In the genomic region with DNA sequence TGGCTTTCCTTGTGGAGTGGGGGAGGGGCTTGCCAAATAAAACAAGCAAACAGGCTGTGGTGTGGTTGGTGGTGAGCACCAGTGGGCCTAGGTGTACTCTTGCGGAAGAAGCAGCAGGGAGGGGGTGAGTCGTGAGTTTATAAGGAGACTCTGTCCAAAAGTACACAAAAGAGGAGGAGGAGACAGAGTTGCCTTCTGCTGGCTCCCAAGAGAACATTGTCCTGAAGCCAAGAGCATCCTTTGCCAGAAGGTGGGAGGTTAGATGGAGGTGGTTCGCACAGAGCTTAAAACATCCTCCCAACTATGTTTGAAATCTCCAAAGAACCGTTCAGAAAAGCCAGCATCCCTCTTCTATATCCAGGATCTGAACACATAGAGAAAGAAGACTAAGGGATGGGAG, we compare ENCODE assay signal across 9 mouse cellular contexts. TPM values are rescaled to one million over a fixed set of nuclear protein-coding genes. Genes with fewer than 3 reads are reported as not detected.
DNase-seq lines count a peak whose midpoint lies in the region; ATAC-seq lines count a peak whose summit lies in the region.
"Had no signal": no experiment of that assay in that cellular context is flagged by ENCODE, and none has a peak within 500 bp of the region (broad histone marks: within the 10 kb centered on the region; RNA-seq: fewer than 3 reads in every experiment).

No protein-coding gene starts in this region.

- H3K27me3 ChIP-seq in kidney, embryonic 14.5 days (ENCODE audit: control insufficient read depth, insufficient read depth, low read length): no peaks in the 10 kb centered on the region
- H3K27me3 ChIP-seq in intestine, embryonic 15.5 days (replicated peaks): no peaks in the 10 kb centered on the region

- DNase-seq in kidney, postnatal 10 days: no peak
- DNase-seq in 3T3-L1 (ENCODE audit: low read depth, low spot score) (peak; percentile 54), adipocyte (ENCODE audit: low spot score) (peak; percentile 58)
- DNase-seq in cerebellum, adult 9-10 months: no peak
- no peak for DNase-seq in embryo, embryonic 10.5 days (ENCODE audit: low spot score)
- no peak for DNase-seq in cerebellum, adult 8-10 months

- peaks cover 13% of the 10 kb centered on the region for H3K4me1 ChIP-seq in kidney, embryonic 14.5 days (ENCODE audit: control insufficient read depth, insufficient read depth, low read length)
- peaks cover 30% of the 10 kb centered on the region for H3K4me1 ChIP-seq in intestine, embryonic 15.5 days (replicated peaks)

- H3K4me3 ChIP-seq in kidney, embryonic 14.5 days (ENCODE audit: low read length): no peak overlapping the region
- H3K4me3 ChIP-seq in intestine, embryonic 15.5 days (replicated peaks): no peak overlapping the region
- H3K4me3 ChIP-seq: midbrain, embryonic 12.5 days had no signal

- no peak overlapping the region for H3K9ac ChIP-seq in kidney, embryonic 14.5 days (ENCODE audit: low read depth, low read length)
- no peak overlapping the region for H3K9ac ChIP-seq in intestine, embryonic 15.5 days
- H3K9ac ChIP-seq: midbrain, embryonic 12.5 days had no signal

- no peaks in the 10 kb centered on the region for H3K9me3 ChIP-seq in kidney, embryonic 14.5 days (ENCODE audit: control insufficient read depth, low read length)
- no peaks in the 10 kb centered on the region for H3K9me3 ChIP-seq in intestine, embryonic 15.5 days
- H3K9me3 ChIP-seq: midbrain, embryonic 12.5 days had no signal

- ATAC-seq in kidney, embryonic 14.5 days (ENCODE audit: low FRiP score, low TSS enrichment): no peak
- ATAC-seq in intestine, embryonic 15.5 days: no peak

- H3K4me2 ChIP-seq in kidney, embryonic 14.5 days (replicated peaks; ENCODE audit: low read depth, low read length): no peak overlapping the region
- no peak overlapping the region for H3K4me2 ChIP-seq in intestine, embryonic 15.5 days (replicated peaks)
- H3K4me2 ChIP-seq: midbrain, embryonic 12.5 days had no signal

- peak overlapping the region; percentile 66; the same call in 1 of the 2 replicates for H3K27ac ChIP-seq in kidney, embryonic 14.5 days (ENCODE audit: low read depth, low read length)
- peak overlapping the region; percentile 81 for H3K27ac ChIP-seq in intestine, embryonic 15.5 days

- no peaks in the 10 kb centered on the region for H3K36me3 ChIP-seq in kidney, embryonic 14.5 days (ENCODE audit: control insufficient read depth, insufficient read depth, low read length)
- no peaks in the 10 kb centered on the region for H3K36me3 ChIP-seq in intestine, embryonic 15.5 days
- H3K36me3 ChIP-seq: midbrain, embryonic 12.5 days had no signal

- 76% methylated on average over 4 of the region's 4 CpGs for WGBS in kidney, embryonic 14.5 days
- 64% methylated on average over 4 of the region's 4 CpGs for WGBS in intestine, embryonic 15.5 days

RNA-seq across cellular contexts. Expression of a gene that starts 40.2 kb away (rescaled TPM):
- 61.6 and 70.1 TPM in 2 replicates for polyA plus RNA-seq in kidney, embryonic 14.5 days (2014; fragmentation: Nextera tagmentation; extraction: Ambion mirVana)
- polyA plus RNA-seq in intestine, embryonic 15.5 days (2015; fragmentation: Nextera tagmentation; extraction: Ambion mirVana): 154 and 226 TPM in 2 replicates

RNA-seq across cellular contexts. Expression of a gene that starts 51.1 kb away (rescaled TPM):
- not detected in 2 replicates for polyA plus RNA-seq in kidney, embryonic 14.5 days (2014; fragmentation: Nextera tagmentation; extraction: Ambion mirVana)
- 0.15 and 0.23 TPM in 2 replicates for polyA plus RNA-seq in intestine, embryonic 15.5 days (2015; fragmentation: Nextera tagmentation; extraction: Ambion mirVana)
- polyA plus RNA-seq: midbrain, embryonic 12.5 days had no signal

Comparison
In these comparisons a context has a peak if more than half of its experiments do, and no peak if none do; other contexts are left out.
1. DNase-seq: peak in 3T3-L1 (single experiment) and adipocyte (single experiment); none in kidney, postnatal 10 days (single experiment), cerebellum, adult 9-10 months (single experiment), embryo, embryonic 10.5 days (single experiment) and cerebellum, adult 8-10 months (single experiment).